12 mouse cellular contexts compared by ENCODE assay signal in genomic region chr10:73552831-73553230, GRCm38 (mm10).
DNase-seq lines count a peak whose midpoint lies in the region; ATAC-seq and TF ChIP-seq lines count a peak whose summit lies in the region.
"Had no signal": no experiment of that assay in that cellular context is flagged by ENCODE, and none has a peak within 500 bp of the region (broad histone marks: within the 10 kb centered on the region; RNA-seq: fewer than 3 reads in every experiment).

No protein-coding gene starts in this region.

- no peak overlapping the region for H3K4me3 ChIP-seq in kidney, embryonic 16.5 days (ENCODE audit: low read length)
- H3K4me3 ChIP-seq in MEL (ENCODE audit: control insufficient read depth in 1 of 2, insufficient read depth in 1 of 2, low read depth in 2 of 2, low read length in 2 of 2), result no peak overlapping the region
- H3K4me3 ChIP-seq: erythroblast, embryonic 14.5 days; limb, embryonic 12.5 days had no signal

- H3K4me1 ChIP-seq in kidney, embryonic 16.5 days (ENCODE audit: insufficient read depth, low read length), result no peaks in the 10 kb centered on the region
- no peaks in the 10 kb centered on the region for H3K4me1 ChIP-seq in MEL (ENCODE audit: control insufficient read depth in 1 of 2, insufficient read depth in 2 of 2, low read length in 2 of 2)
- H3K4me1 ChIP-seq: limb, embryonic 12.5 days had no signal

- no peaks in the 10 kb centered on the region for H3K27me3 ChIP-seq in kidney, embryonic 16.5 days (ENCODE audit: insufficient read depth, low read length)
- no peaks in the 10 kb centered on the region for H3K27me3 ChIP-seq in MEL (ENCODE audit: control insufficient read depth in 1 of 2, insufficient read depth in 2 of 2, low read length in 2 of 2)
- H3K27me3 ChIP-seq: limb, embryonic 12.5 days had no signal

- WGBS in kidney, embryonic 16.5 days, result 94% methylated on average over 10 of the region's 10 CpGs

- H3K27ac ChIP-seq in kidney, embryonic 16.5 days (ENCODE audit: low read length), result no peak overlapping the region
- H3K27ac ChIP-seq in MEL (ENCODE audit: control insufficient read depth, low read depth, low read length), result no peak overlapping the region
- H3K27ac ChIP-seq: limb, embryonic 12.5 days had no signal

- intact Hi-C loops in heart, postnatal 25 days (cut with DNase I), result no loop called here

- no peak overlapping the region for H3K9ac ChIP-seq in kidney, embryonic 16.5 days (replicated peaks; ENCODE audit: low read length)
- H3K9ac ChIP-seq in MEL (ENCODE audit: control insufficient read depth, low read depth, low read length, poor library complexity, severe bottlenecking), result no peak overlapping the region
- H3K9ac ChIP-seq: limb, embryonic 12.5 days had no signal

- TF ChIP-seq RAD21 in MEL (IDR thresholded peaks at IDR 0.05; ENCODE audit: low read depth, low read length), result no peak; the same call in 1 of the 2 replicates

- no peak for TF ChIP-seq EP300 in MEL (IDR thresholded peaks at IDR 0.05; ENCODE audit: low read depth in 1 of 2, low read length in 2 of 2)

- TF ChIP-seq CTCF in MEL (IDR thresholded peaks at IDR 0.05 in 2 of 3, conservative IDR thresholded peaks at IDR 0.05 in 1 of 3; ENCODE audit: control insufficient read depth in 1 of 3, insufficient read depth in 1 of 3, low read depth in 2 of 3, low read length in 3 of 3, poor library complexity in 1 of 3, severe bottlenecking in 1 of 3), result peak in 2 of 3 experiments; percentile 25 to 38; a peak in 3 of 6 replicates

- H3K9me3 ChIP-seq in kidney, embryonic 16.5 days (ENCODE audit: low read length), result no peaks in the 10 kb centered on the region
- no peaks in the 10 kb centered on the region for H3K9me3 ChIP-seq in MEL (replicated peaks; ENCODE audit: insufficient read depth, low read length)
- H3K9me3 ChIP-seq: limb, embryonic 12.5 days had no signal

- no peaks in the 10 kb centered on the region for H3K79me2 ChIP-seq in MEL (ENCODE audit: control insufficient read depth, insufficient read depth, low read length, poor library complexity)

- H3K4me2 ChIP-seq in kidney, embryonic 16.5 days (replicated peaks; ENCODE audit: low read depth, low read length), result no peak overlapping the region
- H3K4me2 ChIP-seq: limb, embryonic 12.5 days; midbrain, embryonic 11.5 days had no signal

- H3K36me3 ChIP-seq in kidney, embryonic 16.5 days (ENCODE audit: insufficient read depth, low read length), result no peaks in the 10 kb centered on the region
- no peaks in the 10 kb centered on the region for H3K36me3 ChIP-seq in MEL (ENCODE audit: control insufficient read depth in 1 of 2, insufficient read depth in 2 of 2, low read length in 2 of 2)
- H3K36me3 ChIP-seq: limb, embryonic 12.5 days had no signal

- peak; percentile 2 for DNase-seq in kidney, adult 9 months
- DNase-seq in 416B (ENCODE audit: low read depth), result peak; percentile 36
- peak; percentile 12 for DNase-seq in MEL (ENCODE audit: low read depth, low spot score)
- DNase-seq in forelimb bud, embryonic 11.5 days (ENCODE audit: low read depth, low spot score), result peak; percentile 10
- no peak for DNase-seq in heart, postnatal 25 days (ENCODE audit: low spot score)
- DNase-seq in spleen, postnatal 4 days (ENCODE audit: low spot score in 2 of 2), result no peak
- DNase-seq: heart, postnatal 10 days had no signal

- no peak for TF ChIP-seq POLR2A in MEL (IDR thresholded peaks at IDR 0.05; ENCODE audit: control insufficient read depth in 1 of 2, insufficient read depth in 1 of 2, low read depth in 1 of 2, low read length in 2 of 2, poor library complexity in 1 of 2)

- no peak for ATAC-seq in kidney, embryonic 16.5 days (ENCODE audit: low FRiP score, low TSS enrichment)
- ATAC-seq in monocyte, adult 5-6 weeks (replicated peaks; ENCODE audit: insufficient number of reproducible peaks, low FRiP score, low TSS enrichment, poor library complexity, severe bottlenecking), result no peak

TF ChIP-seq in MEL, 35 proteins besides CTCF, POLR2A, EP300 and RAD21:
- TF ChIP-seq MEF2A (IDR thresholded peaks at IDR 0.05; ENCODE audit: extremely low read depth, insufficient replicate concordance, low read depth, low read length, poor library complexity, severe bottlenecking), result no peak
- no peak for TF ChIP-seq SMC3 (IDR thresholded peaks at IDR 0.05; ENCODE audit: low read depth, low read length)
- TF ChIP-seq NELFE (IDR thresholded peaks at IDR 0.05; ENCODE audit: low read depth, low read length), result no peak
- no peak for TF ChIP-seq ZNF384 (IDR thresholded peaks at IDR 0.05; ENCODE audit: low read depth, low read length)
- no peak for TF ChIP-seq HCFC1 (IDR thresholded peaks at IDR 0.05; ENCODE audit: low read depth, low read length)
- TF ChIP-seq CHD1 (IDR thresholded peaks at IDR 0.05; ENCODE audit: low read depth, low read length), result no peak
- TF ChIP-seq MXI1 (IDR thresholded peaks at IDR 0.05; ENCODE audit: low read depth, low read length), result no peak
- no peak for TF ChIP-seq SIN3A (IDR thresholded peaks at IDR 0.05; ENCODE audit: low read length)
- no peak for TF ChIP-seq ZMIZ1 (IDR thresholded peaks at IDR 0.05; ENCODE audit: low read depth, low read length)
- TF ChIP-seq POLR2AphosphoS5 (IDR thresholded peaks at IDR 0.05; ENCODE audit: borderline replicate concordance, low read depth, low read length), result no peak
- no peak for TF ChIP-seq USF2 (IDR thresholded peaks at IDR 0.05; ENCODE audit: borderline replicate concordance in 1 of 2, insufficient read depth in 1 of 2, low read depth in 1 of 2, low read length in 2 of 2)
- no peak for TF ChIP-seq E2F4 (IDR thresholded peaks at IDR 0.05; ENCODE audit: borderline replicate concordance, low read depth, low read length)
- TF ChIP-seq UBTF (IDR thresholded peaks at IDR 0.05; ENCODE audit: borderline replicate concordance, insufficient read depth, low read depth, low read length), result no peak
- no peak for TF ChIP-seq TAL1 (IDR thresholded peaks at IDR 0.05; ENCODE audit: low read length)
- no peak for TF ChIP-seq KAT2A (conservative IDR thresholded peaks at IDR 0.05; ENCODE audit: low read depth, low read length)
- no peak for TF ChIP-seq ZKSCAN1 (IDR thresholded peaks at IDR 0.05; ENCODE audit: low read depth, low read length)
- no peak for TF ChIP-seq GATA1 (IDR thresholded peaks at IDR 0.05; ENCODE audit: low read depth, low read length)
- no peak for TF ChIP-seq TCF12 (IDR thresholded peaks at IDR 0.05; ENCODE audit: low read depth, low read length)
- no peak for TF ChIP-seq USF1 (IDR thresholded peaks at IDR 0.05; ENCODE audit: low read depth, low read length)

Comparison
In these comparisons a context has a peak if more than half of its experiments do, and no peak if none do; other contexts are left out.
1. DNase-seq: peak in kidney, adult 9 months (single experiment), 416B (single experiment), MEL (single experiment) and forelimb bud, embryonic 11.5 days (single experiment); none in heart, postnatal 25 days (single experiment) and spleen, postnatal 4 days (0 of 2).